Mouse (Mus musculus) MEL (cell line): ENCODE results near the gene Daxx. TPM values are rescaled to one million over a fixed set of nuclear protein-coding genes. Genes with fewer than 3 reads are reported as not detected.

Experiments
- DNase-seq: peaks from one replicate; pipeline ENCODE4 v3.0.0; 2011; ENCODE audit warnings: low read depth, low spot score
- H3K27ac ChIP-seq: 2 replicates; pipeline ENCODE4 v1.5.1; 2012; ENCODE audit warnings: low read depth, mild to moderate bottlenecking, control low read depth, low read length, moderate library complexity; ENCODE audit not compliant: control insufficient read depth
- H3K27me3 ChIP-seq, 2 experiments: fragments of 150-350 bp in 1 of 2; sonication (generic) in 1 of 2; 2 replicates each; pipeline ENCODE4 v1.6.1; 2012; ENCODE audit warnings: low read length in 2 of 2, mild to moderate bottlenecking in 2 of 2, improper control_type of control experiment in 1 of 2, moderate library complexity in 1 of 2; ENCODE audit not compliant: insufficient read depth in 2 of 2, control insufficient read depth in 1 of 2
- H3K36me3 ChIP-seq, 2 experiments: 2 replicates each; pipeline ENCODE4 v1.6.1; 2012 to 2014; ENCODE audit warnings: low read length in 2 of 2, improper control_type of control experiment in 1 of 2, inconsistent platforms in 1 of 2, mild to moderate bottlenecking in 1 of 2; ENCODE audit not compliant: insufficient read depth in 2 of 2, control insufficient read depth in 1 of 2
- H3K4me1 ChIP-seq, 2 experiments: fragments of 150-350 bp in 1 of 2; sonication (generic) in 1 of 2; 2 replicates each; pipeline ENCODE4 v1.6.1; 2012; ENCODE audit warnings: low read length in 2 of 2, improper control_type of control experiment in 1 of 2, mild to moderate bottlenecking in 1 of 2; ENCODE audit not compliant: insufficient read depth in 2 of 2, control insufficient read depth in 1 of 2
- H3K4me3 ChIP-seq, 2 experiments: fragments of 150-350 bp in 1 of 2; sonication (generic) in 1 of 2; 2 replicates each; pipeline ENCODE4 v1.5.1; 2012; ENCODE audit warnings: low read depth in 2 of 2, low read length in 2 of 2, mild to moderate bottlenecking in 2 of 2, moderate library complexity in 2 of 2, control low read depth in 1 of 2, improper control_type of control experiment in 1 of 2; ENCODE audit not compliant: control insufficient read depth in 1 of 2, insufficient read depth in 1 of 2
- H3K79me2 ChIP-seq: 2 replicates; pipeline ENCODE4 v1.6.1; 2012; ENCODE audit warnings: mild to moderate bottlenecking, low read length, moderate library complexity; ENCODE audit not compliant: control insufficient read depth, poor library complexity, insufficient read depth
- H3K9ac ChIP-seq: 2 replicates; pipeline ENCODE4 v1.6.1; 2012; ENCODE audit warnings: low read depth, mild to moderate bottlenecking, control low read depth, low read length, moderate library complexity; ENCODE audit not compliant: control insufficient read depth, poor library complexity, severe bottlenecking
- H3K9me3 ChIP-seq: fragments of 150-350 bp; sonication (generic); replicated peaks from 2 replicates; pipeline ENCODE4 v1.6.1; 2012; ENCODE audit warnings: mild to moderate bottlenecking, low read length, improper control_type of control experiment, moderate library complexity; ENCODE audit not compliant: insufficient read depth
- BHLHE40 ChIP-seq: IDR thresholded peaks from 2 replicates; pipeline ENCODE4 v1.6.1; 2012; ENCODE audit warnings: low read depth, mild to moderate bottlenecking, inconsistent platforms, low read length, improper control_type of control experiment, borderline replicate concordance
- CHD1 ChIP-seq: IDR thresholded peaks from 2 replicates; pipeline ENCODE4 v1.6.1; 2012; ENCODE audit warnings: low read depth, mild to moderate bottlenecking, inconsistent platforms, low read length, improper control_type of control experiment
- CTCF ChIP-seq, 3 experiments: IDR thresholded peaks in 2 of 3; conservative IDR thresholded peaks in 1 of 3; 2 replicates each; pipeline ENCODE4 v1.5.1; 2011 to 2012; ENCODE audit warnings: low read length in 3 of 3, low read depth in 2 of 3, mild to moderate bottlenecking in 2 of 3, improper control_type of control experiment in 1 of 3, inconsistent platforms in 1 of 3, mixed read lengths in 1 of 3, moderate library complexity in 1 of 3; ENCODE audit not compliant: control insufficient read depth in 1 of 3, insufficient read depth in 1 of 3, poor library complexity in 1 of 3, severe bottlenecking in 1 of 3
- ELF1 ChIP-seq: IDR thresholded peaks from 2 replicates; pipeline ENCODE4 v1.6.1; 2014; ENCODE audit warnings: low read depth, mild to moderate bottlenecking, inconsistent platforms, low read length, improper control_type of control experiment, moderate library complexity
- EP300 ChIP-seq, 2 experiments: IDR thresholded peaks; 2 replicates each; pipeline ENCODE4 v1.6.1; 2011; ENCODE audit warnings: improper control_type of control experiment in 2 of 2, low read length in 2 of 2, low read depth in 1 of 2, mild to moderate bottlenecking in 1 of 2
- ETS1 ChIP-seq: IDR thresholded peaks from 2 replicates; pipeline ENCODE4 v1.6.1; 2012; ENCODE audit warnings: low read depth, mild to moderate bottlenecking, inconsistent platforms, low read length, improper control_type of control experiment, moderate library complexity
- GATA1 ChIP-seq: IDR thresholded peaks from 2 replicates; pipeline ENCODE4 v1.6.1; 2011; ENCODE audit warnings: low read depth, low read length, improper control_type of control experiment
- HCFC1 ChIP-seq: IDR thresholded peaks from 2 replicates; pipeline ENCODE4 v1.6.1; 2012; ENCODE audit warnings: low read depth, mild to moderate bottlenecking, inconsistent platforms, low read length, improper control_type of control experiment, moderate library complexity
- KAT2A ChIP-seq: conservative IDR thresholded peaks from 2 replicates; pipeline ENCODE4 v1.6.1; 2012; ENCODE audit warnings: low read depth, low read length, improper control_type of control experiment, inconsistent platforms
- MAX ChIP-seq: IDR thresholded peaks from 2 replicates; pipeline ENCODE4 v1.6.1; 2011; ENCODE audit warnings: low read length, improper control_type of control experiment
- MYB ChIP-seq: IDR thresholded peaks from 2 replicates; pipeline ENCODE4 v1.6.1; 2011; ENCODE audit warnings: mild to moderate bottlenecking, low read depth, low read length, improper control_type of control experiment
- NELFE ChIP-seq: IDR thresholded peaks from 2 replicates; pipeline ENCODE4 v1.6.1; 2011; ENCODE audit warnings: low read depth, low read length, improper control_type of control experiment
- POLR2A ChIP-seq, 2 experiments: IDR thresholded peaks; 2 replicates each; pipeline ENCODE4 v1.6.1; 2011 to 2012; ENCODE audit warnings: low read length in 2 of 2, mild to moderate bottlenecking in 2 of 2, control low read depth in 1 of 2, improper control_type of control experiment in 1 of 2, low read depth in 1 of 2, moderate library complexity in 1 of 2; ENCODE audit not compliant: control insufficient read depth in 1 of 2, insufficient read depth in 1 of 2, poor library complexity in 1 of 2
- RAD21 ChIP-seq: IDR thresholded peaks from 2 replicates; pipeline ENCODE4 v1.6.1; 2011; ENCODE audit warnings: mild to moderate bottlenecking, low read depth, low read length, improper control_type of control experiment
- RCOR1 ChIP-seq: IDR thresholded peaks from 2 replicates; pipeline ENCODE4 v1.6.1; 2012; ENCODE audit warnings: low read depth, mild to moderate bottlenecking, inconsistent platforms, low read length, improper control_type of control experiment
- SIN3A ChIP-seq: IDR thresholded peaks from 2 replicates; pipeline ENCODE4 v1.6.1; 2012; ENCODE audit warnings: low read length, improper control_type of control experiment, inconsistent platforms
- SMC3 ChIP-seq: IDR thresholded peaks from 2 replicates; pipeline ENCODE4 v1.6.1; 2011; ENCODE audit warnings: low read depth, low read length, improper control_type of control experiment
- TAL1 ChIP-seq: IDR thresholded peaks from 2 replicates; pipeline ENCODE4 v1.6.1; 2012; ENCODE audit warnings: mild to moderate bottlenecking, inconsistent platforms, low read length, moderate library complexity, mixed read lengths
- TBP ChIP-seq: IDR thresholded peaks from 2 replicates; pipeline ENCODE4 v1.8.0; 2011; ENCODE audit warnings: low read depth, low read length, improper control_type of control experiment
- TCF12 ChIP-seq: IDR thresholded peaks from 2 replicates; pipeline ENCODE4 v1.6.1; 2014; ENCODE audit warnings: low read depth, mild to moderate bottlenecking, inconsistent platforms, low read length, improper control_type of control experiment, moderate library complexity
- USF1 ChIP-seq: IDR thresholded peaks from 2 replicates; pipeline ENCODE4 v1.6.1; 2014; ENCODE audit warnings: low read depth, mild to moderate bottlenecking, inconsistent platforms, low read length, improper control_type of control experiment, moderate library complexity
- ZC3H11A ChIP-seq: IDR thresholded peaks from 2 replicates; pipeline ENCODE4 v1.6.1; 2012; ENCODE audit warnings: low read depth, mild to moderate bottlenecking, inconsistent platforms, low read length, improper control_type of control experiment
- ZKSCAN1 ChIP-seq: IDR thresholded peaks from 2 replicates; pipeline ENCODE4 v1.6.1; 2012; ENCODE audit warnings: low read depth, mild to moderate bottlenecking, inconsistent platforms, low read length, improper control_type of control experiment, moderate library complexity
- ZMIZ1 ChIP-seq: IDR thresholded peaks from 2 replicates; pipeline ENCODE4 v1.6.1; 2012; ENCODE audit warnings: low read depth, mild to moderate bottlenecking, inconsistent platforms, low read length, improper control_type of control experiment, moderate library complexity
- ZNF384 ChIP-seq: IDR thresholded peaks from 2 replicates; pipeline ENCODE4 v1.6.1; 2012; ENCODE audit warnings: low read depth, mild to moderate bottlenecking, inconsistent platforms, low read length, improper control_type of control experiment
- polyA plus RNA-seq, 2 experiments: library from polyadenylated mRNA; stranded (reverse) in 1 of 2; unstranded in 1 of 2; fragments of >175 nt in 1 of 2; fragments of >200 nt in 1 of 2; gene quantifications; 2 replicates each; pipeline versions ENCODE4 v1.2.1 to v1.2.4; 2012; ENCODE audit warnings: low replicate concordance in 2 of 2, low read depth in 1 of 2; ENCODE audit not compliant: insufficient read length in 2 of 2, insufficient read depth in 1 of 2, missing spikeins in 1 of 2
- total RNA-seq: library from RNA; depleted of rRNA; stranded (reverse); fragments of 300-350 nt; gene quantifications from 2 replicates; pipeline ENCODE4 v1.2.3, GENCODE M21; 2012

The Daxx gene
- total and polyA plus RNA-seq, 3 experiments: 40.6 to 68.0 TPM; not detected in 1

DNA sequence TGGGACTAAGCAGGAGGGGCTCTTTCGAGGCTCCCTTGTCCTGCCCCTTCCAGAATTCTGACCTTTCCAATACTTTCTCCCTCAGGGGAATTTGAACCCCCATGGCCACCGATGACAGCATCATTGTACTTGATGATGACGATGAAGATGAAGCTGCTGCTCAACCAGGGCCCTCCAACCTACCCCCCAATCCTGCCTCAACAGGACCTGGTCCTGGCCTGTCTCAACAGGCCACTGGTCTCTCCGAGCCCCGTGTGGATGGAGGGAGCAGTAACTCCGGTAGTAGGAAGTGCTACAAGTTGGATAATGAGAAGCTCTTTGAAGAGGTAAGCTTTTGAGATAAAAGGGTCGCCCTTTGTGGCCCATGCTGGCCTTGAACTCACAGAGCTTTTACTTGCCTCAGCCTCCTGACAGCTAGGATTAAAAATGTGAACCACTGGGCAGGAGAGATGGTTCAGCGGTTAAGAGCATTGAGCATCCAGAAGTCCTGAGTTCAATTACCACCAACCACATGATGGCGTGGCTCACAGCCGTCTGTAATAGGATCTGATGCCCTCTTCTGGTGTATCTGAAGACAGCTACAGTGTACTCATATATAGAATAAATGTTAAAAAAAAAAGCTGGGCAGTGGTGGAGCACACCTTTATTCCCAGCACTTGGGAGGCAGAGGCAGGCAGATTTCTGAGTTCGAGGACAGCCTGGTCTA, 1.3 kb downstream of the Daxx start:
- DNase-seq: peak; percentile 58
- Histone ChIP-seq H3K9ac (peak overlapping the region; percentile 91), H3K27ac (no peak overlapping the region), H3K4me3 (peak overlapping the region; percentile 76 to 90), H3K79me2 (peaks cover 32% of the 10 kb centered on the region), H3K27me3 (no peaks in the 10 kb centered on the region), H3K36me3 (peaks cover 0 to 16% of the 10 kb centered on the region in 2 experiments), H3K4me1 (peaks cover 4 to 20% of the 10 kb centered on the region in 2 experiments; a peak in 3 of 4 replicates), H3K9me3 (no peaks in the 10 kb centered on the region)
- TF ChIP-seq KAT2A: no peak
- no peak for TF ChIP-seq TBP
- no peak for TF ChIP-seq ZC3H11A
- no peak for TF ChIP-seq ELF1
- TF ChIP-seq ZNF384: peak; percentile 65
- no peak for TF ChIP-seq MAX
- peak in 2 of 3 experiments; percentile 29 to 61; a peak in 4 of 6 replicates for TF ChIP-seq CTCF (IDR thresholded peaks at IDR 0.05 in 2 of 3, conservative IDR thresholded peaks at IDR 0.05 in 1 of 3; ENCODE audit: control insufficient read depth in 1 of 3, insufficient read depth in 1 of 3, low read depth in 2 of 3, low read length in 3 of 3, poor library complexity in 1 of 3, severe bottlenecking in 1 of 3)
- no peak for TF ChIP-seq HCFC1
- TF ChIP-seq RAD21: no peak; the same call in 1 of the 2 replicates
- no peak for TF ChIP-seq TAL1
- no peak for TF ChIP-seq RCOR1
- TF ChIP-seq GATA1: no peak
- TF ChIP-seq SMC3: peak; percentile 36
- TF ChIP-seq TCF12: no peak

DNA sequence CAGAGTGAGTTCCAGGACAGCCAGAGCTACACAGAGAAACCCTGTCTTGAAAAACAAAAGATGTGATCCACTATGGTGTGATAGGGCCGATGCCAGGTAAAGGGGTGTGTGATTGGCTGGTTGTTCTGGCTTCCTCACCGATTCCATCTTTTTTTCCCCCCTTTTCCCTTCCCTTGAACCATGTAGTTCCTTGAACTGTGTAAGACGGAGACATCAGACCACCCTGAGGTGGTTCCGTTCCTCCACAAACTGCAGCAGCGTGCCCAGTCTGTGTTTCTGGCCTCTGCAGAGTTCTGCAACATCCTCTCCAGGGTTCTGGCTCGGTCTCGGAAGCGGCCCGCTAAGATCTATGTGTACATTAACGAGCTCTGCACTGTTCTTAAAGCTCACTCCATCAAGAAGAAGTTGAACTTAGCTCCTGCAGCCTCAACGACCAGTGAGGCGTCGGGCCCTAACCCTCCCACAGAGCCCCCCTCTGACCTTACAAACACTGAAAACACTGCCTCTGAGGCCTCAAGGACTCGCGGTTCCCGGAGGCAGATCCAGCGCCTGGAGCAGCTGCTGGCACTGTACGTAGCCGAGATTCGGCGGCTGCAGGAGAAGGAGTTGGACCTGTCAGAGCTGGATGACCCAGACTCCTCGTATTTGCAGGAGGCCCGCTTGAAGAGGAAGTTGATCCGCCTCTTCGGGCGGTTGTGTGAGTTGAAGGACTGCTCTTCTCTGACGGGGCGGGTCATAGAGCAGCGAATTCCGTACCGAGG, 2.0 kb downstream of the Daxx start:
- peaks cover 0 to 16% of the 10 kb centered on the region in 2 experiments for H3K36me3 ChIP-seq
- TF ChIP-seq POLR2A (IDR thresholded peaks at IDR 0.05; ENCODE audit: control insufficient read depth in 1 of 2, insufficient read depth in 1 of 2, low read depth in 1 of 2, low read length in 2 of 2, poor library complexity in 1 of 2) (no peak), SIN3A (no peak), GATA1 (no peak), SMC3 (no peak), MYB (no peak), BHLHE40 (no peak), MAX (no peak), ELF1 (no peak), NELFE (no peak), USF1 (no peak), RAD21 (no peak), CHD1 (no peak), ZC3H11A (no peak), ETS1 (no peak), TAL1 (no peak), ZMIZ1 (no peak), ZKSCAN1 (no peak), KAT2A (no peak), EP300 (IDR thresholded peaks at IDR 0.05; ENCODE audit: low read depth in 1 of 2, low read length in 2 of 2) (no peak)
- TF ChIP-seq, all 39 proteins: peak for 0
- peaks cover 32% of the 10 kb centered on the region for H3K79me2 ChIP-seq
- no peak overlapping the region for H3K9ac ChIP-seq
- no peak overlapping the region for H3K4me3 ChIP-seq
- peaks cover 4 to 20% of the 10 kb centered on the region in 2 experiments; a peak in 3 of 4 replicates for H3K4me1 ChIP-seq
- H3K27me3 ChIP-seq: no peaks in the 10 kb centered on the region
- H3K9me3 ChIP-seq: no peaks in the 10 kb centered on the region
- DNase-seq: no peak
- no peak overlapping the region for H3K27ac ChIP-seq
